Mouse (Mus musculus) hindbrain, embryonic 16.5 days (tissue): ENCODE data around the gene Antxr2. TPM values are rescaled to one million over a fixed set of nuclear protein-coding genes. Genes with fewer than 3 reads are reported as not detected.

Experiments
- ATAC-seq: fragments of 200-750 bp; cut with Nextera tagmentation; 2 replicates; pipeline ENCODE4 v1.8.0; 2017; ENCODE audit warnings: moderate TSS enrichment, moderate library complexity
- H3K27ac ChIP-seq: fragments of 300-500 bp; sonication (generic); 2 replicates; pipeline ENCODE4 v1.5.1; 2014; ENCODE audit warnings: low read depth, mild to moderate bottlenecking, control low read depth, low read length, moderate library complexity
- H3K27me3 ChIP-seq: fragments of 300-500 bp; sonication (generic); replicated peaks from 2 replicates; pipeline ENCODE4 v1.6.1; 2014; ENCODE audit warnings: low read length; ENCODE audit not compliant: control insufficient read depth, insufficient read depth
- H3K36me3 ChIP-seq: fragments of 300-500 bp; sonication (generic); 2 replicates; pipeline ENCODE4 v1.6.1; 2014; ENCODE audit warnings: mild to moderate bottlenecking, low read length, moderate library complexity, mixed read lengths; ENCODE audit not compliant: control insufficient read depth, insufficient read depth
- H3K4me1 ChIP-seq: fragments of 300-500 bp; sonication (generic); 2 replicates; pipeline ENCODE4 v1.6.1; 2014; ENCODE audit warnings: low read depth, low read length; ENCODE audit not compliant: control insufficient read depth, insufficient read depth
- H3K4me2 ChIP-seq: fragments of 300-500 bp; sonication (generic); 2 replicates; pipeline ENCODE4 v1.6.1; 2014; ENCODE audit warnings: mild to moderate bottlenecking, low read length, control low read depth, moderate library complexity
- H3K4me3 ChIP-seq: fragments of 300-500 bp; sonication (generic); 2 replicates; pipeline ENCODE4 v1.5.1; 2014; ENCODE audit warnings: mild to moderate bottlenecking, low read length, control low read depth, moderate library complexity
- H3K9ac ChIP-seq: fragments of 300-500 bp; sonication (generic); 2 replicates; pipeline ENCODE4 v1.6.1; 2014; ENCODE audit warnings: low read depth, mild to moderate bottlenecking, control low read depth, low read length, moderate library complexity
- H3K9me3 ChIP-seq: fragments of 300-500 bp; sonication (generic); 2 replicates; pipeline ENCODE4 v1.6.1; 2014; ENCODE audit warnings: mild to moderate bottlenecking, low read length, moderate library complexity; ENCODE audit not compliant: control insufficient read depth
- WGBS: fragments of 180-500 bp; shearing (Covaris S2); extraction: QIAGEN DNeasy Blood & Tissue Kit; methylation state at CpG from one replicate; pipeline ENCODE4 v1.1.7; 2014; 5-methylcytosine and 5-hydroxymethylcytosine counted together
- polyA plus RNA-seq: library from polyadenylated mRNA; unstranded; fragments of >200 nt; fragmentation: Nextera tagmentation; extraction: Ambion mirVana; gene quantifications from 2 replicates; pipeline ENCODE4 v1.2.1, GENCODE M21; 2015

Gene Antxr2
- polyA plus RNA-seq, 1 experiment from 2014 or later = 2.6 TPM

GRCm38 (mm10) chr5:97839924-97840279, 190.9 kb downstream of the Antxr2 start:
- H3K36me3 ChIP-seq = no peaks in the 10 kb centered on the region

GRCm38 (mm10) chr5:97839271-97839923, 191.4 kb downstream of the Antxr2 start:
- H3K9ac ChIP-seq = no peak overlapping the region
- no peaks in the 10 kb centered on the region for H3K9me3 ChIP-seq
- H3K4me3 ChIP-seq = no peak overlapping the region
- 66% methylated on average over 3 of the region's 3 CpGs for WGBS
- no peak overlapping the region for H3K27ac ChIP-seq
- H3K4me2 ChIP-seq = no peak overlapping the region
- no peaks in the 10 kb centered on the region for H3K27me3 ChIP-seq
- no peak for ATAC-seq
- H3K36me3 ChIP-seq = no peaks in the 10 kb centered on the region
- no peaks in the 10 kb centered on the region for H3K4me1 ChIP-seq

More at GRCm38 (mm10) chr5:97839924-97840279, 190.9 kb downstream of the Antxr2 start:
- Histone ChIP-seq H3K4me2 (no peak overlapping the region), H3K27ac (no peak overlapping the region), H3K9me3 (no peaks in the 10 kb centered on the region), H3K9ac (no peak overlapping the region), H3K27me3 (no peaks in the 10 kb centered on the region), H3K4me3 (no peak overlapping the region), H3K4me1 (no peaks in the 10 kb centered on the region)
- ATAC-seq = no peak

GRCm38 (mm10) chr5:97837333-97837732, 193.5 kb downstream of the Antxr2 start:
- Histone ChIP-seq H3K4me3 (no peak overlapping the region), H3K4me1 (no peaks in the 10 kb centered on the region), H3K27ac (no peak overlapping the region), H3K27me3 (no peaks in the 10 kb centered on the region), H3K36me3 (no peaks in the 10 kb centered on the region), H3K9ac (no peak overlapping the region), H3K4me2 (no peak overlapping the region), H3K9me3 (no peaks in the 10 kb centered on the region)
- 87% methylated on average over 2 of the region's 2 CpGs for WGBS
- ATAC-seq = no peak

- no peak for ATAC-seq
- Histone ChIP-seq H3K9me3 (no peaks in the 10 kb centered on the region), H3K4me2 (no peak overlapping the region), H3K27ac (no peak overlapping the region), H3K9ac (no peak overlapping the region), H3K27me3 (no peaks in the 10 kb centered on the region), H3K36me3 (no peaks in the 10 kb centered on the region), H3K4me1 (no peaks in the 10 kb centered on the region), H3K4me3 (no peak overlapping the region)
- WGBS = 73% methylated on average over 2 of the region's 2 CpGs
Measured at GRCm38 (mm10) chr5:97835418-97835817, 195.4 kb downstream of the Antxr2 start.

GRCm38 (mm10) chr5:97834770-97835169, 196.1 kb downstream of the Antxr2 start:
- no peak overlapping the region for H3K9ac ChIP-seq
- H3K36me3 ChIP-seq = no peaks in the 10 kb centered on the region
- H3K27me3 ChIP-seq = no peaks in the 10 kb centered on the region
- H3K4me1 ChIP-seq = no peaks in the 10 kb centered on the region
- H3K4me2 ChIP-seq = no peak overlapping the region
- H3K4me3 ChIP-seq = no peak overlapping the region
- no peak for ATAC-seq
- no peaks in the 10 kb centered on the region for H3K9me3 ChIP-seq
- no peak overlapping the region for H3K27ac ChIP-seq
- WGBS = 83% methylated on average over 1 of the region's 1 CpGs

Other genes starting within 250 kb of the Antxr2 start
- gene Prdm8, start 136.2 kb upstream of the Antxr2 start, polyA plus RNA-seq = 3.1 and 3.2 TPM in 2 replicates
- gene Fgf5, start 223.1 kb upstream of the Antxr2 start, polyA plus RNA-seq = 2.2 and 2.9 TPM in 2 replicates